In the genomic region with DNA sequence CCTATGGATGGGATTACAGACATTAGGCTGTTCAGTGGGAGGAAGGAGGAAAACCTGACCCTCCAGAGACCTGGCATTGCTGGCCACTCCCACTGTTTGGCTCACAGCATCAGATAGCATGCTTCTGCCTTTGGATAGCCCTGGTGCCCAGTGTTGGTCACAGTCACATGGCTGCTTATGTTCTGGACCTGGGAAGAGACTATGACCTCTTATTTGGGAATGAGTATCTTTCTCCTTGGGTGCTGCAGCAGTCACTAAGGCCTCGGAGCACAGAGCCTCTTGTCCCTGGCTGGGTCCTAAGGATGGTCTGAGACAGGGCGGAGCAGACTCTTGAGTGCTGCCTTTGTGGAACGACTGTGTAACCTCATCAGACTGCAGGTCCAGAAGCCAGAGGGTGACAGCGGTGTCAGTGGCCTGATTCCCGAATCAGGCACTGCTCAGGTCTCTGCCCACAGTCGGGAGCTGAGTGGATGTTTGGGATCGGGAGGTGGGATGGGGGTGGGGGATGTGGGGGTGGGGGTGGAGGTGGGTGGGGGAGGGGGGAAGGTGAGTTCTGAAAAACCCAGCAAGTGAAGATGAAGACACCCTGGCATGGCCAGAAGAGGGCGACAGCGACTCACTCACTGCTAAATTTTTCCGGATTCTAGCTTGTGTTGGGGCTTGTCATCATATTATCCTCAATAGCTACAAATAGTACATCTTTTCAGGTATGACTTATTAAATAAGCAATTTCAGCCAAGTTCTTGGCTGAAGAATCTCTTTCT, we compare ENCODE assay signal across 8 mouse cellular contexts. TPM values are rescaled to one million over a fixed set of nuclear protein-coding genes. Genes with fewer than 3 reads are reported as not detected.
DNase-seq lines count a peak whose midpoint lies in the region; ATAC-seq and TF ChIP-seq lines count a peak whose summit lies in the region.

No protein-coding gene starts in this region.

- no peak for TF ChIP-seq POLR2A in bone marrow, adult 2 months (IDR thresholded peaks at IDR 0.05; ENCODE audit: borderline replicate concordance, control insufficient read depth, low read depth, low read length)

- peak; percentile 28; the same call in 1 of the 2 replicates for ATAC-seq in hindbrain, embryonic 16.5 days
- ATAC-seq in hindbrain, embryonic 13.5 days (ENCODE audit: low FRiP score), result no peak
- no peak for ATAC-seq in forebrain, embryonic 11.5 days (replicated peaks; ENCODE audit: low FRiP score)

- no peak overlapping the region for H3K9ac ChIP-seq in hindbrain, embryonic 16.5 days (ENCODE audit: low read depth, low read length)
- H3K9ac ChIP-seq in hindbrain, embryonic 13.5 days, result no peak overlapping the region
- H3K9ac ChIP-seq in forebrain, embryonic 11.5 days (ENCODE audit: low read length), result no peak overlapping the region

- no peaks in the 10 kb centered on the region for H3K4me1 ChIP-seq in hindbrain, embryonic 16.5 days (ENCODE audit: control insufficient read depth, insufficient read depth, low read depth, low read length)
- H3K4me1 ChIP-seq in hindbrain, embryonic 13.5 days (replicated peaks), result peaks cover 10% of the 10 kb centered on the region; the same call in 1 of the 2 replicates
- peaks cover 4% of the 10 kb centered on the region; the same call in 1 of the 2 replicates for H3K4me1 ChIP-seq in bone marrow, adult 2 months (ENCODE audit: control insufficient read depth, insufficient read depth, low read length)
- 0 out of 2 replicates have a peak, but pooled peaks cover 3% of the 10 kb centered on the region for H3K4me1 ChIP-seq in forebrain, embryonic 11.5 days (replicated peaks; ENCODE audit: control insufficient read depth, insufficient read depth, low read length)

- DNase-seq in testis, postnatal 10 days (ENCODE audit: low spot score), result peak; percentile 63
- DNase-seq in testis, postnatal 14 days (ENCODE audit: low spot score), result no peak
- peak; percentile 52 for DNase-seq in lung, postnatal 36 days
- no peak for DNase-seq in frontal cortex, postnatal 14 days (ENCODE audit: low spot score in 2 of 2)
- DNase-seq in forebrain, embryonic 11.5 days (ENCODE audit: low spot score), result no peak

- WGBS in hindbrain, embryonic 16.5 days, result 16% methylated on average over 10 of the region's 10 CpGs
- 23% methylated on average over 10 of the region's 10 CpGs for whole genome bisulfite sequencing in hindbrain, embryonic 13.5 days
- WGBS in bone marrow, adult 2 months, result 20% methylated on average over 10 of the region's 10 CpGs
- WGBS in forebrain, embryonic 11.5 days, result 17% methylated on average over 10 of the region's 10 CpGs

- no peaks in the 10 kb centered on the region for H3K27me3 ChIP-seq in hindbrain, embryonic 16.5 days (replicated peaks; ENCODE audit: control insufficient read depth, insufficient read depth, low read length)
- no peaks in the 10 kb centered on the region for H3K27me3 ChIP-seq in hindbrain, embryonic 13.5 days
- H3K27me3 ChIP-seq in forebrain, embryonic 11.5 days (ENCODE audit: control insufficient read depth, insufficient read depth, low read length), result no peaks in the 10 kb centered on the region

- peak; percentile 56 for TF ChIP-seq CTCF in bone marrow, adult 2 months (IDR thresholded peaks at IDR 0.05; ENCODE audit: control insufficient read depth, insufficient read depth, low read length)

- H3K4me3 ChIP-seq in hindbrain, embryonic 16.5 days (ENCODE audit: low read length), result no peak overlapping the region
- no peak overlapping the region for H3K4me3 ChIP-seq in hindbrain, embryonic 13.5 days
- no peak overlapping the region for H3K4me3 ChIP-seq in bone marrow, adult 2 months (replicated peaks; ENCODE audit: control insufficient read depth, low read depth, low read length)
- no peak overlapping the region for H3K4me3 ChIP-seq in forebrain, embryonic 11.5 days (ENCODE audit: low read depth, low read length)

- peaks cover 15% of the 10 kb centered on the region for H3K36me3 ChIP-seq in hindbrain, embryonic 16.5 days (ENCODE audit: control insufficient read depth, insufficient read depth, low read length)
- H3K36me3 ChIP-seq in hindbrain, embryonic 13.5 days, result peaks cover 48% of the 10 kb centered on the region
- peaks cover 3% of the 10 kb centered on the region; the same call in 1 of the 2 replicates for H3K36me3 ChIP-seq in forebrain, embryonic 11.5 days (ENCODE audit: control insufficient read depth, insufficient read depth, low read length)

- H3K4me2 ChIP-seq in hindbrain, embryonic 16.5 days (ENCODE audit: low read length), result no peak overlapping the region
- H3K4me2 ChIP-seq in hindbrain, embryonic 13.5 days, result no peak overlapping the region
- no peak overlapping the region for H3K4me2 ChIP-seq in forebrain, embryonic 11.5 days (ENCODE audit: low read depth, low read length, severe bottlenecking)

- H3K9me3 ChIP-seq in hindbrain, embryonic 16.5 days (ENCODE audit: control insufficient read depth, low read length), result no peaks in the 10 kb centered on the region
- H3K9me3 ChIP-seq in hindbrain, embryonic 13.5 days, result no peaks in the 10 kb centered on the region
- no peaks in the 10 kb centered on the region for H3K9me3 ChIP-seq in forebrain, embryonic 11.5 days (ENCODE audit: control insufficient read depth, low read length)

- H3K27ac ChIP-seq in hindbrain, embryonic 16.5 days (ENCODE audit: low read depth, low read length), result no peak overlapping the region
- no peak overlapping the region for H3K27ac ChIP-seq in hindbrain, embryonic 13.5 days
- H3K27ac ChIP-seq in bone marrow, adult 2 months (ENCODE audit: control insufficient read depth, insufficient read depth, low read depth, low read length, poor library complexity), result no peak overlapping the region
- no peak overlapping the region for H3K27ac ChIP-seq in forebrain, embryonic 11.5 days (ENCODE audit: low read depth, low read length)

RNA-seq across cellular contexts. Expression of a gene that starts 17.9 kb away (rescaled TPM):
- 29.0 and 38.1 TPM in 2 replicates for polyA plus RNA-seq in hindbrain, embryonic 16.5 days (2015; fragmentation: Nextera tagmentation; extraction: Ambion mirVana)
- polyA plus RNA-seq in hindbrain, embryonic 13.5 days (2015; fragmentation: Nextera tagmentation; extraction: Ambion mirVana), result 36.9 and 37.7 TPM in 2 replicates
- 11.5 and 16.3 TPM in 2 replicates for polyA plus RNA-seq in bone marrow, adult 2 months (2011; ENCODE audit: insufficient read depth, insufficient read length, low replicate concordance, missing spikeins)
- polyA plus RNA-seq in forebrain, embryonic 11.5 days (2014; fragmentation: Nextera tagmentation; extraction: Ambion mirVana), result 47.0 and 47.1 TPM in 2 replicates

RNA-seq across cellular contexts. Expression of a gene that starts 19.7 kb away (rescaled TPM):
- polyA plus RNA-seq in hindbrain, embryonic 16.5 days (2015; fragmentation: Nextera tagmentation; extraction: Ambion mirVana), result 4.9 TPM in 1 of 2 replicates, not detected in the other
- not detected in 2 replicates for polyA plus RNA-seq in hindbrain, embryonic 13.5 days (2015; fragmentation: Nextera tagmentation; extraction: Ambion mirVana)
- not detected in 2 replicates for polyA plus RNA-seq in bone marrow, adult 2 months (2011; ENCODE audit: insufficient read depth, insufficient read length, low replicate concordance, missing spikeins)
- not detected in 2 replicates for polyA plus RNA-seq in forebrain, embryonic 11.5 days (2014; fragmentation: Nextera tagmentation; extraction: Ambion mirVana)

RNA-seq across cellular contexts. Expression of a gene that starts 39.1 kb away (rescaled TPM):
- 116 and 117 TPM in 2 replicates for polyA plus RNA-seq in hindbrain, embryonic 16.5 days (2015; fragmentation: Nextera tagmentation; extraction: Ambion mirVana)
- polyA plus RNA-seq in hindbrain, embryonic 13.5 days (2015; fragmentation: Nextera tagmentation; extraction: Ambion mirVana), result 115 and 118 TPM in 2 replicates
- polyA plus RNA-seq in bone marrow, adult 2 months (2011; ENCODE audit: insufficient read depth, insufficient read length, low replicate concordance, missing spikeins), result 248 and 280 TPM in 2 replicates
- polyA plus RNA-seq in forebrain, embryonic 11.5 days (2014; fragmentation: Nextera tagmentation; extraction: Ambion mirVana), result 139 and 144 TPM in 2 replicates

RNA-seq across cellular contexts. Expression of a gene that starts 42.4 kb away (rescaled TPM):
- polyA plus RNA-seq in hindbrain, embryonic 16.5 days (2015; fragmentation: Nextera tagmentation; extraction: Ambion mirVana), result 15.7 and 15.8 TPM in 2 replicates
- polyA plus RNA-seq in hindbrain, embryonic 13.5 days (2015; fragmentation: Nextera tagmentation; extraction: Ambion mirVana), result 12.2 and 13.0 TPM in 2 replicates
- polyA plus RNA-seq in bone marrow, adult 2 months (2011; ENCODE audit: insufficient read depth, insufficient read length, low replicate concordance, missing spikeins), result 0.97 TPM in 1 of 2 replicates, not detected in the other
- polyA plus RNA-seq in forebrain, embryonic 11.5 days (2014; fragmentation: Nextera tagmentation; extraction: Ambion mirVana), result 8.8 and 9.2 TPM in 2 replicates

RNA-seq across cellular contexts. Expression of a gene that starts 48.2 kb away (rescaled TPM):
- 70.6 and 70.7 TPM in 2 replicates for polyA plus RNA-seq in hindbrain, embryonic 16.5 days (2015; fragmentation: Nextera tagmentation; extraction: Ambion mirVana)
- polyA plus RNA-seq in hindbrain, embryonic 13.5 days (2015; fragmentation: Nextera tagmentation; extraction: Ambion mirVana), result 74.7 and 75.9 TPM in 2 replicates
- polyA plus RNA-seq in bone marrow, adult 2 months (2011; ENCODE audit: insufficient read depth, insufficient read length, low replicate concordance, missing spikeins), result 21.3 and 53.7 TPM in 2 replicates
- polyA plus RNA-seq in forebrain, embryonic 11.5 days (2014; fragmentation: Nextera tagmentation; extraction: Ambion mirVana), result 69.1 and 69.4 TPM in 2 replicates

Comparison
In these comparisons a context has a peak if more than half of its experiments do, and no peak if none do; other contexts are left out.
1. DNase-seq: peak in testis, postnatal 10 days (single experiment) and lung, postnatal 36 days (single experiment); none in testis, postnatal 14 days (single experiment), frontal cortex, postnatal 14 days (0 of 2) and forebrain, embryonic 11.5 days (single experiment).